Mouse (Mus musculus) cerebellum, adult 2 months (tissue): ENCODE measurements at regions not wholly inside any gene's neighbourhood (a gene's known extent, or its start where the extent isn't known, plus 50 kb on each side); places are given as distances from the start of the nearest gene placed in this dataset.

ENCODE experiments used
- CTCF ChIP-seq: fragments of 200-500 bp; IDR thresholded peaks from 2 replicates; pipeline ENCODE4 v1.5.1; 2011; ENCODE audit warnings: low read depth, mild to moderate bottlenecking, control low read depth, low read length, moderate library complexity, borderline replicate concordance; ENCODE audit not compliant: insufficient read depth
- POLR2A ChIP-seq: fragments of 200-500 bp; IDR thresholded peaks from 2 replicates; pipeline ENCODE4 v1.6.1; 2011; ENCODE audit warnings: low read length, control low read depth, borderline replicate concordance; ENCODE audit not compliant: insufficient read depth

DNA sequence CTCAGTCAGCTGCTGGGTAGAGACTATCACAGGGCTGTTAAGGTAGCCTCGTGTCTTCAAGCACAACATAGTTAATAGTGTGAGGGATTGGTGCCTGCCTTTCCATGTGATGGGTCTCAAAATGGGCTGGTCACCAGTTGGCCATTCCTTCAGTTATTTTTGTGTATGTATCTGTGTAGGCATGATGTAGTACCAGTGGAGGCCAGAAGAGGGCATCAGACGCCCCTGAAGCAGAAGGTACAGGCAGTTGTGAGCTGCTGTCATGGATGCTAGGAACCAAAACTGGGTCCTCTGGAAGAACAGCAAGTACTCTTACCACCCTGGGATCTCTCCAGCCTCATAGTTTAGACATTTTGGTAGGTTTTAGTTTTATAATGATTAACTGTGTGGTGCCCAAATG lies 228.9 kb upstream of the 1700056E22Rik start:
- TF ChIP-seq POLR2A, result no peak
- TF ChIP-seq CTCF, result peak; percentile 24; the same call in 1 of the 2 replicates
